Mouse (Mus musculus): ENCODE results near the gene Tshr. TPM values are rescaled to one million over a fixed set of nuclear protein-coding genes. Genes with fewer than 3 reads are reported as not detected.

The Tshr gene
- total and polyA plus RNA-seq, 2 experiments from 2014 or later, result 1.7 to 2.8 TPM

- TF ChIP-seq CTCF (IDR thresholded peaks at IDR 0.05; ENCODE audit: low read depth), result no peak
- WGBS, result 40% methylated on average over 3 of the region's 3 CpGs
Observed at GRCm38 (mm10) chr12:91587077-91587476, 202.7 kb downstream of the Tshr start.

GRCm38 (mm10) chr12:91587491-91588033, 203.2 kb downstream of the Tshr start:
- DNase-seq, result peak; percentile 39
- Histone ChIP-seq H3K4me2 (ENCODE audit: low read depth) (peak overlapping the region; percentile 54), H3K4me3 (ENCODE audit: low read depth, low read length) (peak overlapping the region; percentile 92), H3K9me3 (ENCODE audit: low read length) (no peaks in the 10 kb centered on the region), H3K4me1 (ENCODE audit: insufficient read depth) (peaks cover 26% of the 10 kb centered on the region), H3K9ac (peak overlapping the region; percentile 100), H3K36me3 (ENCODE audit: insufficient read depth) (0 out of 2 replicates have a peak, but pooled peaks cover 6% of the 10 kb centered on the region), H3K27me3 (ENCODE audit: insufficient read depth, low read length) (no peaks in the 10 kb centered on the region), H3K27ac (ENCODE audit: low read depth, low read length) (peak overlapping the region; percentile 100)
- 4% methylated on average over 5 of the region's 5 CpGs for WGBS
- no peak for TF ChIP-seq CTCF (IDR thresholded peaks at IDR 0.05; ENCODE audit: low read depth)
- ATAC-seq, result no peak

More at GRCm38 (mm10) chr12:91587077-91587476, 202.7 kb downstream of the Tshr start:
- Histone ChIP-seq H3K9me3 (ENCODE audit: low read length) (no peaks in the 10 kb centered on the region), H3K4me3 (ENCODE audit: low read depth, low read length) (peak overlapping the region; percentile 92), H3K36me3 (ENCODE audit: insufficient read depth) (0 out of 2 replicates have a peak, but pooled peaks cover 6% of the 10 kb centered on the region), H3K9ac (peak overlapping the region; percentile 100), H3K4me2 (ENCODE audit: low read depth) (peak overlapping the region; percentile 54), H3K27me3 (ENCODE audit: insufficient read depth, low read length) (no peaks in the 10 kb centered on the region), H3K4me1 (ENCODE audit: insufficient read depth) (peaks cover 26% of the 10 kb centered on the region), H3K27ac (ENCODE audit: low read depth, low read length) (peak overlapping the region; percentile 100)
- ATAC-seq, result no peak
- no peak for DNase-seq

GRCm38 (mm10) chr12:91588176-91588669, 203.9 kb downstream of the Tshr start:
- ATAC-seq (peak; percentile 89), DNase-seq (peak; percentile 96)
- H3K9ac ChIP-seq, result peak overlapping the region; percentile 100
- no peaks in the 10 kb centered on the region for H3K27me3 ChIP-seq (ENCODE audit: insufficient read depth, low read length)
- peak overlapping the region; percentile 100 for H3K27ac ChIP-seq (ENCODE audit: low read depth, low read length)
- WGBS, result under 1% methylated on average over 32 of the region's 32 CpGs
- H3K36me3 ChIP-seq (ENCODE audit: insufficient read depth), result 0 out of 2 replicates have a peak, but pooled peaks cover 6% of the 10 kb centered on the region
- peaks cover 20% of the 10 kb centered on the region for H3K4me1 ChIP-seq (ENCODE audit: insufficient read depth)
- peak; percentile 29; the same call in 1 of the 2 replicates for TF ChIP-seq CTCF (IDR thresholded peaks at IDR 0.05; ENCODE audit: low read depth)
- H3K9me3 ChIP-seq (ENCODE audit: low read length), result no peaks in the 10 kb centered on the region
- peak overlapping the region; percentile 54 for H3K4me2 ChIP-seq (ENCODE audit: low read depth)
- H3K4me3 ChIP-seq (ENCODE audit: low read depth, low read length), result peak overlapping the region; percentile 92

GRCm38 (mm10) chr12:91588670-91589541, 204.5 kb downstream of the Tshr start:
- Histone ChIP-seq H3K27ac (ENCODE audit: low read depth, low read length) (peak overlapping the region; percentile 100), H3K9me3 (ENCODE audit: low read length) (no peaks in the 10 kb centered on the region), H3K27me3 (ENCODE audit: insufficient read depth, low read length) (no peaks in the 10 kb centered on the region), H3K36me3 (ENCODE audit: insufficient read depth) (0 out of 2 replicates have a peak, but pooled peaks cover 6% of the 10 kb centered on the region), H3K4me3 (ENCODE audit: low read depth, low read length) (peak overlapping the region; percentile 92), H3K4me2 (ENCODE audit: low read depth) (peak overlapping the region; percentile 54), H3K9ac (peak overlapping the region; percentile 100), H3K4me1 (ENCODE audit: insufficient read depth) (peaks cover 16% of the 10 kb centered on the region; the same call in 1 of the 2 replicates)
- under 1% methylated on average over 78 of the region's 83 CpGs for WGBS
- DNase-seq (peak; percentile 78), ATAC-seq (peak; percentile 0; the same call in 1 of the 2 replicates)
- no peak for TF ChIP-seq CTCF (IDR thresholded peaks at IDR 0.05; ENCODE audit: low read depth)

GRCm38 (mm10) chr12:91589542-91589846, 205.1 kb downstream of the Tshr start:
- DNase-seq, result no peak
- no peak for ATAC-seq
- 0% methylated on average over 11 of the region's 11 CpGs for WGBS
- H3K36me3 ChIP-seq (ENCODE audit: insufficient read depth), result 0 out of 2 replicates have a peak, but pooled peaks cover 1% of the 10 kb centered on the region
- no peak for TF ChIP-seq CTCF (IDR thresholded peaks at IDR 0.05; ENCODE audit: low read depth)
- peaks cover 16% of the 10 kb centered on the region; the same call in 1 of the 2 replicates for H3K4me1 ChIP-seq (ENCODE audit: insufficient read depth)
- H3K9ac ChIP-seq, result peak overlapping the region; percentile 100
- no peaks in the 10 kb centered on the region for H3K9me3 ChIP-seq (ENCODE audit: low read length)
- peak overlapping the region; percentile 100 for H3K27ac ChIP-seq (ENCODE audit: low read depth, low read length)
- peak overlapping the region; percentile 54 for H3K4me2 ChIP-seq (ENCODE audit: low read depth)
- H3K4me3 ChIP-seq (ENCODE audit: low read depth, low read length), result peak overlapping the region; percentile 92
- no peaks in the 10 kb centered on the region for H3K27me3 ChIP-seq (ENCODE audit: insufficient read depth, low read length)

- Histone ChIP-seq H3K9me3 (ENCODE audit: low read length) (no peaks in the 10 kb centered on the region), H3K27ac (ENCODE audit: low read depth, low read length) (peak within 1 kb of the TSS; percentile 100), H3K9ac (peak within 1 kb of the TSS; percentile 100), H3K4me1 (ENCODE audit: insufficient read depth) (peaks cover 16% of the 10 kb centered on the region; the same call in 1 of the 2 replicates), H3K4me2 (ENCODE audit: low read depth) (peak within 1 kb of the TSS; percentile 68), H3K27me3 (ENCODE audit: insufficient read depth, low read length) (no peaks in the 10 kb centered on the region), H3K36me3 (ENCODE audit: insufficient read depth) (no peaks in the 10 kb centered on the region), H3K4me3 (ENCODE audit: low read depth, low read length) (peak within 1 kb of the TSS; percentile 92)
- peak; percentile 71 for ATAC-seq
- no peak for TF ChIP-seq CTCF (IDR thresholded peaks at IDR 0.05; ENCODE audit: low read depth)
- WGBS, result under 1% methylated on average over 56 of the region's 99 CpGs
- DNase-seq, result peak; percentile 98
Observed at GRCm38 (mm10) chr12:91589847-91590690, 205.7 kb downstream of the Tshr start, which contains the start of gene Gtf2a1. TSS of gene Gtf2a1 (minus strand) at chr12:91590487.

Measured in forebrain, postnatal 0 days (tissue).